8 mouse cellular contexts compared by ENCODE assay signal in the genomic region with DNA sequence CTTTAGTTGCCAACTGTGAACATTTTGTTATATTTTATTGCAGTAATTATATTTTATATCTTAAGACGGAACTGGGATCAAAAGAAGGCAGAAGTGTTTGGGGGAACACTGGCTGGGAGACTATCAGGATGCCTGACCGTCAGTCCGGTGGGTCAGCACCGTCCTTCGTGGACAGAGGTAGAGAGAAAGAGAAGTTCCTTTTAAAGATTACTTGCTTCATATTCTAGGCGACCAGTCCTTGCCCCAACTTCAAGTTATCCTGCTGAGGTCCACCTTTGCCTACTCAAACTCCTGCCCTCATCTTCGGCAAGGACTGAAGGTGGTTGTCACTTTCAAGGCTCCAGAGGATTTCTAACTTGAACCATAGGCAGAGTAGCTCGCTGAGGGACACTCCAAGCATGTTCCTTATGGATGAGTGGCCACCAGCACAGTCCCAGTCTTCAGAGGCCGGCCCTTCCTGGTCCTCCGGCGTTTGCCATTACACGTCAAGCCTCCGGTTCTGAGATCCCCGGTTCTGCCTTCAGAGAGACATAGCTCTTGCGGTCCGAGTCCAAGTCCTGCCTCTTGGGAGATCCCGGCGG. TPM values are rescaled to one million over a fixed set of nuclear protein-coding genes. Genes with fewer than 3 reads are reported as not detected.
DNase-seq lines count a peak whose midpoint lies in the region; ATAC-seq and TF ChIP-seq lines count a peak whose summit lies in the region.

No protein-coding gene starts in this region.

- DNase-seq in gastrocnemius, adult 2 months, result no peak
- DNase-seq in gastrocnemius, postnatal 10 days, result no peak
- no peak for DNase-seq in liver, postnatal 0 days
- DNase-seq in spleen, postnatal 4 days (ENCODE audit: low spot score in 2 of 2), result no peak
- DNase-seq in cerebellum, postnatal 10 days, result no peak
- no peak for DNase-seq in urinary bladder, postnatal 25 days (ENCODE audit: low spot score)

- H3K4me1 ChIP-seq in E14TG2a.4 (replicated peaks; ENCODE audit: low read depth, low read length), result peaks cover 26% of the 10 kb centered on the region
- peaks cover 28% of the 10 kb centered on the region for H3K4me1 ChIP-seq in forebrain, embryonic 15.5 days
- H3K4me1 ChIP-seq in liver, postnatal 0 days (ENCODE audit: insufficient read depth), result peaks cover 10% of the 10 kb centered on the region

- TF ChIP-seq EP300 in liver, postnatal 0 days (IDR thresholded peaks at IDR 0.05; ENCODE audit: low read depth), result no peak

- peak overlapping the region; percentile 100 for H3K27ac ChIP-seq in gastrocnemius, adult 2 months
- peak overlapping the region; percentile 90 for H3K27ac ChIP-seq in forebrain, embryonic 15.5 days (replicated peaks)
- peak overlapping the region; percentile 88 for H3K27ac ChIP-seq in liver, postnatal 0 days (ENCODE audit: low read depth)

- no peaks in the 10 kb centered on the region for H3K36me3 ChIP-seq in E14TG2a.4 (ENCODE audit: insufficient read depth, low read length)
- H3K36me3 ChIP-seq in forebrain, embryonic 15.5 days, result no peaks in the 10 kb centered on the region
- no peaks in the 10 kb centered on the region for H3K36me3 ChIP-seq in liver, postnatal 0 days (replicated peaks; ENCODE audit: insufficient read depth, low read length)

- TF ChIP-seq CTCF in gastrocnemius, adult 2 months (IDR thresholded peaks at IDR 0.05), result no peak
- no peak for TF ChIP-seq CTCF in E14TG2a.4 (conservative IDR thresholded peaks at IDR 0.05; ENCODE audit: low read length)
- TF ChIP-seq CTCF in liver, postnatal 0 days (IDR thresholded peaks at IDR 0.05; ENCODE audit: low read depth), result no peak

- peak overlapping the region; percentile 92 for H3K4me3 ChIP-seq in gastrocnemius, adult 2 months
- H3K4me3 ChIP-seq in E14TG2a.4 (replicated peaks; ENCODE audit: low read length), result peak overlapping the region; percentile 88
- peak overlapping the region; percentile 81 for H3K4me3 ChIP-seq in forebrain, embryonic 15.5 days
- H3K4me3 ChIP-seq in liver, postnatal 0 days (ENCODE audit: low read depth, low read length), result peak overlapping the region; percentile 65

- intact Hi-C loops in gastrocnemius, adult 2 months (cut with DNase I), result loop anchor here (2.0 to 5.0 kb wide), 2 partner anchors 44 to 167 kb away; no protein-coding TSS in a partner anchor

- peak overlapping the region; percentile 62 for H3K9ac ChIP-seq in forebrain, embryonic 15.5 days (replicated peaks)
- H3K9ac ChIP-seq in liver, postnatal 0 days (replicated peaks), result peak overlapping the region; percentile 91

- 1% methylated on average over 18 of the region's 18 CpGs for WGBS in forebrain, embryonic 15.5 days
- 2% methylated on average over 18 of the region's 18 CpGs for WGBS in liver, postnatal 0 days (ENCODE audit: insufficient replicate concordance)

- peaks cover 33% of the 10 kb centered on the region for H3K27me3 ChIP-seq in E14TG2a.4 (ENCODE audit: insufficient read depth, low read length)
- no peaks in the 10 kb centered on the region for H3K27me3 ChIP-seq in forebrain, embryonic 15.5 days
- 0 out of 2 replicates have a peak, but pooled peaks cover 5% of the 10 kb centered on the region for H3K27me3 ChIP-seq in liver, postnatal 0 days (ENCODE audit: insufficient read depth, low read length)

- H3K4me2 ChIP-seq in forebrain, embryonic 15.5 days (replicated peaks), result peak overlapping the region; percentile 49
- peak overlapping the region; percentile 93 for H3K4me2 ChIP-seq in liver, postnatal 0 days (ENCODE audit: low read depth, low read length)

- no peak; the same call in 1 of the 2 replicates for ATAC-seq in forebrain, embryonic 15.5 days (replicated peaks)
- ATAC-seq in liver, postnatal 0 days, result peak; percentile 15

- H3K9me3 ChIP-seq in E14TG2a.4 (ENCODE audit: low read length), result no peaks in the 10 kb centered on the region
- H3K9me3 ChIP-seq in forebrain, embryonic 15.5 days, result no peaks in the 10 kb centered on the region
- H3K9me3 ChIP-seq in liver, postnatal 0 days (ENCODE audit: low read length), result no peaks in the 10 kb centered on the region

RNA-seq across cellular contexts. Expression of a gene that starts 0.8 kb away (rescaled TPM):
- 10 to 100 TPM; 90.3 to 91.8 TPM for total RNA-seq in gastrocnemius, adult 2 months (2021)
- 10 to 100 TPM; 35.7 to 38.6 TPM for total RNA-seq in gastrocnemius, postnatal 10 days (2021)
- polyA plus RNA-seq in forebrain, embryonic 15.5 days (2015; fragmentation: Nextera tagmentation; extraction: Ambion mirVana), result 26.2 and 27.7 TPM in 2 replicates
- polyA plus RNA-seq in liver, postnatal 0 days (2015; fragmentation: Nextera tagmentation; extraction: Ambion mirVana), result 2.4 and 2.8 TPM in 2 replicates
